Mouse (Mus musculus) cerebellum, postnatal 14 days (tissue): ENCODE data around the gene Tmem106c.

Source experiments
- DNase-seq, 2 experiments: peaks; one replicate each; pipeline ENCODE4 v3.0.0; 2021; ENCODE audit warnings: mixed read lengths in 2 of 2

Gene Tmem106c

GRCm38 (mm10) chr15:97963989-97964835 is at the start of gene Tmem106c:
Gene Tmem106c, plus strand, starts transcription at chr15:97964200.
- DNase-seq = peak; percentile 95 to 97

DNA sequence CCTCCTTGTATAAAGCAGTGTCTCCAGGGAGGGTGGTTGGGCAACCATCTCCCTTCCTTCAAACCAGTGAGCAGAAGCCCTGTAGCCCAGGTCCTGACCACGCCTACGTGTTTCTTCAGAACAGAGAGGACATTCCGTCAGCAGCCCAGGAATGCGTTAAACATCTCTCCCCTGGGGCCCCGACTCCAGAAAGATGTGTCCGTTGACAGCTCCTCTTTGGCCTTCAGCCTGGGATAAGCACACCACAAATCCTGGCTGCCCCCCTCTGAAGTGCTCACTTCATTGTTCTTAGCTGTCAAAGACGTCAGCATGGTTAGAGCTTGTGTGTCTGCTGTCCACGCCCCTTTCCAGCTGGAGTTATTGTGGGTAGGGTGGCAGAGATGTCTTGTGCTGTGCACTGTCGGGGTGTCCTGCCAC is 49.7 kb upstream of the Tmem106c start:
- DNase-seq = no peak

- DNase-seq = no peak
These were observed 46.0 kb upstream of the Tmem106c start for GRCm38 (mm10) chr15:97917994-97918393.

DNA sequence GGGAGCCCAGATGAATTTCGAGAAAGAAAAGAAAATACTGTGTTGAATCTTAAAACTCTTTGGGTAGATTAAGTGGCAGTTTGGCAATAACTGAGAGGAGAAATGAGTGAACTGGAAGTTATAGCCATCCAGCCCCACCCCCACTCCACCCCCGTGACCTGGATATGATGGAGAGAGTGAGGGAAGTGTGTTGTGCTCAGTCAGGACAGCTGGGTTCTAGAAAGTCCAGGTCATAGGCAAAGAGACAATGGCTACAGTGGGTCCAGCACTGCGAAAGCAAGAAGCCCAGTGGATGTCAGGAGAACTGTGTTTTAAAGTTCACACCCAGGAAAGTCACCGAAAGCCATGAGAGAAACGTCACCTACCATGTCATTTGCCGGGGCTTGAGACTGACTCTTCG is 44.8 kb upstream of the Tmem106c start:
- DNase-seq = no peak

GRCm38 (mm10) chr15:97920306-97920705 is 43.7 kb upstream of the Tmem106c start:
- no peak for DNase-seq

DNA sequence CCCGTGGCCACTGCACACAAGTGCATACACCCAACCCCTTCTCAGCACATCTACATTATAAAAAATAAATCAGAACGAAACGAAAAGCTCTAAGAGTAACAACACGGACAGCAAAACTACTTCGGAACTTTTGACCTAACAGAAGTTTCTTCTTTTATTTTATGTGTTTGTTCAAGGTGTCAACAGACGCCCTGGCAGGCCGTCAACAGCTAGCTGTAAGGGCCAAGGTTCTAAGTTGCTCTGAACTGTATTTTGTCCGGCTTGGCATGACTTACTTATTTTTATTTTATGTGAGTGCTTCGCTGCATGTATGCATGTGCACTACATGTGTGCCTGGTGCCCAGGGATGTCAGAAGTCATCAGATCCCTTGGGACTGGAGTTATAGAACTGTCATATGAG is 42.2 kb upstream of the Tmem106c start:
- DNase-seq = no peak

- no peak for DNase-seq
These were observed 41.6 kb upstream of the Tmem106c start for GRCm38 (mm10) chr15:97922421-97922820.

GRCm38 (mm10) chr15:97927018-97927417 is 37.0 kb upstream of the Tmem106c start:
- DNase-seq = no peak

- no peak for DNase-seq
These were observed 36.2 kb upstream of the Tmem106c start for GRCm38 (mm10) chr15:97927821-97928220.

DNA sequence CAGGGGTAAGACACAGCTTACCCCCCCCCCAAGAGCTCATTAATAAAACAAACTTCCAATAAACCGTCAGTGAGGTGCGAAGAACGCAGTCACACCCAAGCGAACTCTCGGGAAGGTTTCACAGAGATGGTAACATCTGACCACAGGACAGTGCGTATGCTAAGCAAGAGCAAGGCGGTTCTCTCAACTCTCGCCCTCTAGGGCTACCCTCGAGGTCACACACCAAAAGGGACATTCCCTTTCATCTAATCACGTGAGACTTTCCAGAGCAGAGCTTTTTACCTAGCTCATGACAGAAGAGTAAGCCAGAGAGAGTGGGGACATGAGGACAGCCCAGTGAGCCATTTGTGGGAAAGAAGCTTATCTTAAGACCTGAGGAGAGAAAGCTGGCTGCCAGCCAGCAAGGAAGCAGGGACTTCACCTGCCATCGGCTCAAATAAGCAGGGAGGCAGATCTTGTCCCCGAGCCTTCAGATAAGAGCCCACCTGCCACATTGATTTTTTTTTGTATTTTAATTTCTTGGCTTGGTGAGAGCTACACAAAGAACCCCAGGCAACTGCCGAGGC is 34.7 kb upstream of the Tmem106c start:
- DNase-seq = no peak

DNA sequence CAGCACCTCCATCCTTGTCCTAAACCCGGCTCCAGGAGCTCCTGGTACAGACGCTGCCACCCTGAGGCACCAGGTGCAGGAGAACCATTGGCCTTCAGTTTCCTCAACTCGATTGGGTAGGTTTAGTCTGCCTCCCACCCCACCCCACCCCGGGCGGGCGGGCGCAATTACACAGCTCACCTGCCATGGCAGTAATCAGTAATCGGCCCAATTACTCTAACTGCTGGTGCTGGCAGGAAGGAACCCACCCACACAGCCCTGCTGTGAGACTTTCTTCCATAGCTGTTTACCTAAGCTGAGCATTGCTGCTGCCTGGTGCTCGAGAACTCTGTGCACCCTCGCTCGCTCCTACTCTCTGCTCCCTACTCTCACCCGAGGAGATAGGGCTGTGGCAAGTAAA is 31.6 kb upstream of the Tmem106c start:
- DNase-seq = no peak

- DNase-seq = peak in 1 of 2 experiments; percentile 10
These were observed 25.4 kb upstream of the Tmem106c start for GRCm38 (mm10) chr15:97938580-97938979.

- DNase-seq = no peak
These were observed 23.9 kb upstream of the Tmem106c start for GRCm38 (mm10) chr15:97940088-97940487.

GRCm38 (mm10) chr15:97941306-97941705 is 22.7 kb upstream of the Tmem106c start:
- DNase-seq = no peak

DNA sequence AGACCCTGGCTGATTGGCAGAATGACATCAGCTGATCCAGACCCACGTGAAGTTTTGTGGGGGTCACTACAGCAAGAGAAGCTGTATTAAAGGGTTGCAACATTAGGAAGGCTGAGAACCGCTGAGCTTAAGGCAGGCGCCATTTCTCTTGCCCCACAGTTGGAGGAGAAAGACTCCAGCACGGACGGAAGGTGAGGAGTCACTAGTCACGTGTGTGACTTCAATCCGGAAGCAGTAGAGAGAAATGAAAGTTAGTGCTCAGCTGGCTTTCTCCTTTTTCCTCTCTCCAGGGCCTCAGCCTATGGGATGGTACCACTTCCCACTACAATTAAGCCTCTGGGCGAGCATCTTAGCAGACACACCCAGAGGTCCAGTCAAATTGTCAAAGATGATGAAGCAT is 21.5 kb upstream of the Tmem106c start:
- no peak for DNase-seq

DNA sequence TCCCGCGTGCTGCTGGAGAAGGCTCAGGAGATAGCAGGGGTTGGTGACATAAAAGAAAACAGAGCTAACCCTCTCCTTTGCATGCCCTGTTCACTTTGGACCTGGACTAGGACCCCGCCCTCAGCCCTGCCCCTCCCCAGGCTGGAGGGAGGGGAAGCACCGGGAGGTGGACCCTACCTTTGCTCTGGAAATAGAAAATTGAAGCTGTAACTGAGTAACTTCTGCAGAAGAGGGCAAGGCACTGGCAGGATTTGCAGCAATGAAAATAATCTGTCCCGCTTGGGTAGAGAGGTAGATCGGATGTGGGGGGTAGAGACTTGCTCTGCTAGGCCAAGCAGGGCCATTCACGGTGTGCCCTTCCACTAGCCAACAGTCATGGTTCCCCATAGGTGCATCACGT is 20.6 kb upstream of the Tmem106c start:
- no peak for DNase-seq

DNA sequence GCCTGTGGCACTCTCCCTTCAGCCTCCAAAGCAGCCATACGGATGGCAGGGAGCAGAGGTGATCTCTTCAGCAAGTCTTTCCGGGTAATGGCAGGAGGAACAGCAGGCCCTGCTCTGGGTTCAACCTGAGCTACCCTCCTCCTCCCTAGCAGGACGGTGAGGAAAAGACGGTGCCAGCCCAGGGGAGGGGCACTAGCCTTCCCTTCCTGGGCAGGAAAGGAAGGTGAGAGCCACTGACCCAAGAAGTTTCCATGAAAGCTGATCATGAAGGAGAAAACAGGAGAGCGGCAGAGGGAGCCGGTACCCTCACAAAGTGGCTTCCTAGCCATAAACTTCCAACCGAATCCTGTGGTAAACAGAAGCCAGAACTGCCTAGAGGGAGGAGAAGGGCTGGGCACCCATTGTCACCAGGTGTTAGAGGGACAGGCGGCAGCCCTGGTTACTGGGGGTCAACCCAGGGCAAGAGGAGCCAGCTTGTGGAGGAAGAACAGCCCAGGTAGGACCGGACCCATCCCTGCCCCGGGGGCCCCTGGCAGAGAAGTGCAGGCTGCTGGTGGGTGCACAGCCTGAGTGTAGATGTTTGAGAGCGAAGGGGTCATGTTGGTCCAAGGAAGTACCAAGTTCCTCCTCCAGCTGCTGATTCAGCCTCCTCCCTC is 19.0 kb upstream of the Tmem106c start:
- no peak for DNase-seq

- no peak for DNase-seq
These were observed 18.2 kb upstream of the Tmem106c start for GRCm38 (mm10) chr15:97945656-97946315.

GRCm38 (mm10) chr15:97948720-97949119 is 15.3 kb upstream of the Tmem106c start:
- DNase-seq = no peak

- DNase-seq = no peak
These were observed 14.3 kb upstream of the Tmem106c start for GRCm38 (mm10) chr15:97949706-97950105.

DNA sequence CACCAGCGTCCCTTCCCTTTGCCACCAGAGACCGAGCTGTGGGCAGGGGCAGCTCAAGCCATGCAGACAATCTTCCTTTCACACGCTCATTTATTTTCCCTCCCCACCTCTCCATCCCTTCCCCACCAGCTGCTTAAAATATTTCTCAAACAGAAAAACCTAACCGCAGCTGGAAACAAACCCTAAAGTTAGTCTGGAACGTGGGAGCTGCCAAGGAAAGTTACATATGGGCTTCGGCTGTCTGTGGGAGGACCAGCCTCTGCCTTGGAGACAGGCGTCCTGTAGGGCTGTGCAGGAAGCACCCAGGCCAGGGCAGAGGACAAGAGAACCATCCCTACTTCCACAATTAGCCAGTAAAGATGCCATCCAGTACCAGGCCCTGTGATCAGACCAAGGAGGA is 13.8 kb upstream of the Tmem106c start:
- DNase-seq = no peak

GRCm38 (mm10) chr15:97952137-97952888 is 11.7 kb upstream of the Tmem106c start:
- DNase-seq = peak; percentile 82 to 84

- DNase-seq = peak in 1 of 2 experiments; percentile 11
These were observed 11.2 kb upstream of the Tmem106c start for GRCm38 (mm10) chr15:97952889-97953189.
